Mouse (Mus musculus) thymus, postnatal 10 days (tissue): ENCODE measurements around the gene Ksr2.
A peak's percentile ranks its signal among the peaks of the same experiment; 100 is the strongest.
"Not testable (repeated sequence)": the region's sequence is repeated elsewhere in the genome, so short reads cannot be mapped to it uniquely, and the experiment has no call there.

ENCODE experiments used
- DNase-seq, 2 experiments: peaks; one replicate each; pipeline ENCODE4 v3.0.0; 2021; ENCODE audit warnings: low spot score in 2 of 2

Ksr2 gene

DNA sequence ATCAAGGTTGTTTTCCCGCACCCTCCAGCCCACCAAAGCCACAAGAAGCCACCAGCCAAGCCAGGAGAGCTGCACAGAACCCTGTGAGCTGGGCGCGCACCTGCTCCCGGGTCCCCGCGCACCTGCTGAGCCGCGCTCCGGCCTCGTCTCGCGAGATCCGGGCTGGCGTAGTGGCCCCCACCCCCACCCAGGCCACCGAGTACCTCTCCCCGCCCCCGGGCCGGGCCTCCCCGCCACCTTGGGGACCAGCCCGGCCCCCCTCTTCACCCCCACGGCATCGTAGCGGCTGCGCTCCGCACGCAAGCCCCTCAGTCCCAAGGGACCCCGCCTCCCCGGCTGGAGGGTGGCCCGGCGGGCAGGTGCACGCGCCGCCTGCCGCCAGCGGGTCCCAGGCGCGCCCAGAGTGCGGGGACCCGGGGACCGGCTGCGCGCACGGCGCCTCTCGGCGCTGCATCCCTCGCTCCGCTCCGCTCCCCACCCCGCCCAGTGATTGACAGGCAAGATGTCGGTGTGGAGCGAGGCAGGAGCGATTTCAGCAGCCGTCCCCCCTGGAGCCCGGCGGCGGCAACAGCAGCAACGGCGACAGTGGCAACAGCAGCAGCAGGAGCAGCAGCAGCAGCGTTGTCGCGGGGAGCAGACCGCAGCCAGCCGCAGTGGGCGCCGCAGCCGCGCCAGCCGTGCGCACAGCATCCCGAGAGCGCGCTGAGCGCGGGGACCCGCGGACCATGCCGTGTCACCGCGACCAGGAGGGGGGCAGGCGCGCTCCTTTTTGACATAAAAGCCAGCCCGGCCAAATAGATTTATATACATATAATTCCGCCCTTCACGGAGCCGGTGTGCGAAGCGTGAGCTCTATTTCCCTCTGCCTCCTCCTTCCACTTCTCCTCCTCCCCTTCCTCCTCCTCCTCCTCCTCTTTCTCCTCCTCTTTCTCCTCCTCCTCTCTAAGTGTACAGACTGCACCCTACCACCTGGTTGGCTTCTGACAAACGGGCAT is at the start of gene Ksr2:
Gene Ksr2 (plus strand): TSS at position 494 of the 995 bp plus-strand sequence.
- peak; percentile 54 to 63 for DNase-seq

DNA sequence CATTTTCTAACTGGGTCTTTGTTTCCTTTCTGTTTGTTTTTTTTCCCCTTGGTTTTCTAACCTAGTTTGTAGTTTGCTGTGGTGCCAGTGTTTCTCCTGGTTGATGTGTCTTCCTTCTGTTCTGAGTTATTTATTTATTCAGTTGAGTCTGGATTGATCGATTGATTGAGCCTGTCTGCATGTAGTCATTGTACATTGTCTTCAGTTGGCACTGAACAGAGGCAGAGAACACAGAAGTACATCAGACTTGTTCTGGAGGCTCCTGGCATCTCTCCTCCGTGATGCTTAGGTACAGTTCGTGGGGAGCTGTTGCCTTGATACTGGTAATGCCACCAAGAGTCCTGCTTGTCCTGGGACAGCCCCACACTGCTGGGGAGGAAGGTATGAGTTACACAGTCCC is 49.0 kb upstream of the Ksr2 start:
- no peak for DNase-seq

DNA sequence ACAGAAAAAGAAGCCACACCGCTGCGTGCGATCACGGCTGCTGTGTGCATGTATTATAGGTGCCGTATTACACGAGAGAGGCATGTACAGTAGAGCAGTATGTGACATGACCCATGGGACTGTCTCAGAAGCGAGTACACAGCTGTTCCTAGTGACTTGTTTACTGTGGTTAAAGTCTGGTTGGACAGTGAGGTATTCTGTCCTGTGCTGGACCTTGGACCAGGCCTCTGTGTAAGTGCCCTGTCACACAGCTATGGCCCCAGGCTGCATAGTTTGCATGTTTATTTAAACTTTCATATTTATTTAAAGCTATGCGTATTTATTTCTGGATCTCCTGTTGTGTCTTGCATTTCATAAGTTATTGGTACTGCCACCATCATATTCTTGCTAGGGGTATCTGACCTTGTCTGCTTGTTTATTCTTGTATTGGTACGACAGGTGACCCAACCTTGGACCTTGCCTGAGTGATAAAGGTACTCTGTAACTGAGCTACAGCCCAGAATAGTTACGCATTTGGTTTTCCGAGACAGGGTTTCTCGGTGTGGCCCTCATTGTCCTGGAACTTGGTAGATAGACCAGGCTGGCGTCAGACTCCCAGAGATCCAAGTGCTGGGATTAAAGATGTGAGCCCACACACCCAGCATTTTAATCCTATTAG is 47.8 kb upstream of the Ksr2 start:
- no peak for DNase-seq

DNA sequence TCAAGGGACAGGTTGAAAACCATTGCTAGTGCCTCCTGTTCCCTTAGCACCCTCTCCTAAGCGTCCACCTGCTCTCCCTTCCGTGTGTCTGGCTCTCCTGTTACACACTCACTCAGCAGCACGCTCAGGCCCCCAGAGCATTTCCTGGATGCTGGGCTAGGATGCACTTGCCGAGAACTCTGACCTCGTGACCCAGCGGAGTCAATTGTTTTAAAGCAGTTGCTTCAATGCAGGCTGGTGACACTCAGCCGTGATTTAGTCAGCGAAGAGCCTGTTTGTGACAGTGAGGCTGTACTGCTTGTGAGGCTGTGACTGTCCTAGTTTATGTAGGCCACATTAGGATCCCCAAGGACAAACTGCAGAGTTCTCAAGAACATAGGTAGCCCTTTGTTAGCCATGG is 46.6 kb upstream of the Ksr2 start:
- no peak for DNase-seq

DNA sequence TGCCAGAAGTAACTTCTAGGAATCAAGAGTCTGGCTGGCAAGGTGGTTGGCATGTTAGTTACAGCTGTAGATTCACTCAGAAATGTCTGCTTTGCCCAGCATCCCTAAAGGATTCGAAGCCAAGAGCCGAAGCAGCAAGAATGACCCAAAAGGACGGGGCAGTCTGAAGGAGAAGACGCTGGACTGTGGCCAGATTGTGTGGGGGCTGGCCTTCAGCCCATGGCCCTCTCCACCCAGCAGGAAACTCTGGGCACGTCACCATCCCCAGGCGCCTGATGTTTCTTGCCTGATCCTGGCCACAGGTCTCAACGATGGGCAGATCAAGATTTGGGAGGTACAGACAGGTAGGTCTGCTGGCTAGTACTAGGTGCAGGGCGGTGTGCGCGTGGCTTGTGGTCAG is 43.2 kb upstream of the Ksr2 start:
- no peak for DNase-seq

DNA sequence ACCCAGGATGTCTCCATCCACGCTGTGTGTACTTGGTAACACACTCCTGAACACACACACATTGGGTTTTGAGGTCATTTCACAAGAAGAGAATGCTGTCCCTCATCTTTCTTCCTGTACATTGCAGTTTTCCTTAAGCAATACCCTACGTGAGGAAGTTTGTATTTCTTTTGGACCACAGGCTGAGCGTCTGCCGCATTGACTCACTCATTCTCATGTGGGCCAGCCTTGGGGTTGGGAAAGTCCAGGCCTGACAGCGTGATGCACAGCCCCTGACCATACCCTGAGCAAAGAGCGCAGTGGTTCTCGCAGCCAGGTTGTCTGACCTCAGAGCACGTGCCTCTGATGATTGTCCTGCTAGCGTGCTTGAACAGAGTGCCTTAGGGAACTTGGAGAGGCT is 40.4 kb upstream of the Ksr2 start:
- no peak for DNase-seq

DNA sequence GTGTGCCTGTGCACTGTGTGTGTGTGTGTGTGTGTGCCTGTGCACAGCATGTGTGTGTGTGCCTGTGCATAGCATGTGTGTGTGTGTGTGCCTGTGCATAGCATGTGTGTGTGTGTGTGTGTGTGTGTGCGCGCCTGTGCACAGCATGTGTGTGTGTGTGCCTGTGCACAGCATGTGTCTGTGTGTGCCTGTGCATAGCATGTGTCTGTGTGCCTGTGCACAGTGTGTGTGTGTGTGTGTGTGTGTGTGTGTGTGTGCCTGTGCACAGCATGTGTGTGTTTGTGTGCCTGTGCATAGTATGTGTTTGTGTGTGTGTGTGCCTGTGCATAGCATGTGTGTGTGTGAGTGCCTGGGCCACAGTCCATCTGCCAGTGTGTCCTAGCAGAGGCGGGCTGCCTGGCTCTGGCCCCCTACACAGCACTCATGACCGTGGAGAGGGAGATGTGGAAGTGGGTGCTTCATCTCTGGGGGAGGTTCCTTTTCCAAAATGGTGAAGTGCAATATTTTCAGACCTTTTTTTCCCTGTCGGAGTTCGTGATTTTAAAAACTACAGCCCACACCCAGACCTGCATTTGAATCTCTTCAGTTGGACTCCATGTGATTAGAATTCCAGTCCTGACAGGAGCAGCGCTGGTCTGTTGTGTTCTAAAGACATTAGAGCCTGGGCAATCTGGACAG is 39.3 kb upstream of the Ksr2 start:
- DNase-seq: no peak

DNA sequence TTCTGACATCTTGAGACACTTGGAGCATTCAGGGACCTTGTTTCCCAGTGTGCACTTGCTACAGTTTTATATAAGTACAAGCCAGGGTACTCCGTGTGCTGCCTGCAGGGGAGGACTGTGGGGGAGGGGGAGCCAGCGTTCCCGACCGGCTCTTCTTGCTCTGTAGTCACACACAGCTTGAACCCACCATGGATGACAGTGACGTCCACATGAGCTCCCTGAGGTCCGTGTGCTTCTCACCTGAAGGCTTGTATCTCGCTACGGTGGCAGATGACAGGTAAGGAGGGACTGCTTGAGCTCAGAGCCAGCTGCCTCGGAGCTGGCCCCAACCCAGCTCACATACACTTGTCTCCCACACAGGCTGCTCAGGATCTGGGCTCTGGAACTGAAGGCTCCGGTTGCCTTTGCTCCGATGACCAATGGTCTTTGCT is 37.5 kb upstream of the Ksr2 start:
- DNase-seq: no peak

DNA sequence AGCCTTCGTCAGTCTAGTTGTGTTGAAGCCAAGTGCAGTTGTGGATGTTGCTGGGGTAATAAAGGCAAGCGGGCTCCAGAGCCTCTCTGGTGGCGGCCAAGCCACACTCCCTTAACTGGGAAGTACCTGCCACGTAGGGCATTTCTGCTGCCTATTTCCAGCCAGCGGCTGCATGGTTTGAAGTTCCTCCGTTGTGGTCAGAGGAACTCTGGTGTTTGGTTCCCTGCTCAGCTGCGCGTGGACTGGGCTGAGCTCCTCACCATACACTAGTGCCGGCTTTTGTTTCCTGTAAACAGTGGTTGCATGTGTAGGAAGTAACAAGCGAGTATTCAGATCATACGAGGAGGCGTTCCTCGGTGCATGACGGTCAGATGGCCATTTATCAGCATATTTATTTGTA is 36.1 kb upstream of the Ksr2 start:
- DNase-seq: not testable (repeated sequence)

DNA sequence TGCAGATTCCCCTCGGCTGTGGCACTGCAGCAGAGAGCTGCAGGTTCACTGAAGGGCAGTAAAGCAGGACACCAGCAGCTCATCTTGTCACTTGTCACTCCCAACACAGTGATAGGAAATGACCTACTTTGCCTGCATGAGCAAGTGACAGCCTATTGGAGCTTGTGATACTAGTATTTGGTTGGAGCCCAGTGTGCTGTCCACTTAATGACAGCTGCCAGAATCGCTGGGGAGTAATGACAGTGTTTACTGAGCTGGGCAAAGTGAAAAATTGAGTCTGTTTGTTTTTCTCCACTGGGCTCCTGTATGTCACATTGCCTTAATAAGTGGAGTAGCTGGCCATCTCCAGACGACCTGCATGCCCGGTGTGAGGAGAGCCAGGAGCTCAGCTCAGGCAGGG is 33.6 kb upstream of the Ksr2 start:
- DNase-seq: no peak

DNA sequence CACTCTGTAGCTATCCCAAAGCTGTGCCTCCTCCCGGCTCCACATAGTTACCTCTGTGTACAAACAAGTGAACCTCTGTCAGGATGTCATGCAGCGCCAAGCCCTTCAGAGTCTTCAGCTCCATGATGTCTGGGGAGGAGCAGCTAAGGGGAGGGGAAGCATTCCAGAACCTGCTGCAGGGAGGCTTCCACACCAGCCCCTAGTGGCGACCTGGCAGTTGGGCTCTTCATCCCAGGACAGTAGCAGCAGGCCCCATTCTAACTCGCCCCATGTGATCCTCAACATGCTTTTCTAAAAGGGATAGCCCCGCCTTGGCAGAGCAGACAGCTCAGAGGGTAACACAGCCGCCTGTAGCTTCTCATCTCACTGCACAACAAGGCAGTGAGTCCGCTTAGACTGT is 32.0 kb upstream of the Ksr2 start:
- no peak for DNase-seq

DNA sequence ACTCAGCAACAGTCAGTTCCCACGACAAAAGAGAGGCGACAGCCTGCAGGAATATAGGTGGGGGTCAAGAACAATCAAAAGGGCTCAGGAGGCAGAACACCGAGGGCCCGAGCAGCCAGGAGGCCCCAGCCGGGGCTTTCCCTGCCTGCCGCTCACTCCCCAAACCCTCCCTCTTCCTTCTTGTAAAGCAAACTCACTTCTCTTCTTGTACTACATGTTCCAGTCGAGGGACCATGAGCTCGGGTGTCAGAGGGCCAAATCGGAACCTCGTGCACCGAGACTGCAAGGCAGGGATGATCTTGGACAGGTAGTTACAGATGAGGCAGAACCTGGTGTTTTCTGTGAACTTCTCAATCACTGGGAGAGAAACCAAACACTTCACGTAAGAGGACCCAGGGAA is 30.6 kb upstream of the Ksr2 start:
- no peak for DNase-seq

DNA sequence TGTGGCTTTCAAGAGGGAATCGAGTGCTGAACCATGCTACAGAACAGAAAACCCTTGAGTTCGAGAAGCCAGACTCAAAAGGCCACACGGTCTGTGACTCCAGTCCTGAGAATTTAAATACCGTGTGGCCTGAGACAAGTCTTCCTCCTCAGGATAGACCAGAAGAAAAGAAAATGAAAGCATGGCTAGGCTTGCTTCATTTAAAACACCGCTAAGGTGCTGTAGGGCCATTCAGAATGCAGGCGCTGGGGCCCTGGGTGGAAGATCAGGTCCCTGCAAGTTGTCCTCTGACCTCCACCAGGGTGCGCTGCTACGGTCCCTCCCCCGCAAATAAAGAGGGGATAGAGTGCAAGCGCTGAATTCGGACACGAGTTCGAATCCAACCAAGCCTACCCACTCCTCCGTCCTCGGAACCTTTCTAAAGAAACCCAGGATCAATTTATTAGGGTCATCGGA is 25.5 kb upstream of the Ksr2 start:
- DNase-seq: peak; percentile 65 to 73

DNA sequence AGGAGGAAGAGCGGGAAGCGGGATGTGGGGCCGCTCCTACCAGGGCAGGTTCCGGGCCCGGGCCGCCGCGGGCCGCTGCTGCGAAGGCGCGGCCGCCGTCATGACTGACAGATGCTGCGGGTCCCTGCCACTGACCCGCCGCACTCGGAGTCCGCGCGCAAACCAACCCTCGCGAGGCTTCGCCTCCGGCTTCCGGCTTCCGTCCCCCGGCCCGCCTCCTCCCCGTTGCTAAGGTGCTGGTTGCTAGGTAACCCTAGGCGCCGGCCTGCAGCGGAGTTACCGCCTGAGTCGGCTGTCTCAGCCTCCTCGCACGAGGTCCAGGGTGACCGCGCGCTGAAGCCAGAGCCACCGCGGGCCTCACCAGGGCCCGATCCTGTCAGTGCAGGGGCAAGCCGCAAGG is 24.9 kb upstream of the Ksr2 start, which contains the start of gene Rfc5:
Gene Rfc5 (minus strand): TSS at position 171 of the 400 bp plus-strand sequence.
- peak; percentile 91 to 92 for DNase-seq

DNA sequence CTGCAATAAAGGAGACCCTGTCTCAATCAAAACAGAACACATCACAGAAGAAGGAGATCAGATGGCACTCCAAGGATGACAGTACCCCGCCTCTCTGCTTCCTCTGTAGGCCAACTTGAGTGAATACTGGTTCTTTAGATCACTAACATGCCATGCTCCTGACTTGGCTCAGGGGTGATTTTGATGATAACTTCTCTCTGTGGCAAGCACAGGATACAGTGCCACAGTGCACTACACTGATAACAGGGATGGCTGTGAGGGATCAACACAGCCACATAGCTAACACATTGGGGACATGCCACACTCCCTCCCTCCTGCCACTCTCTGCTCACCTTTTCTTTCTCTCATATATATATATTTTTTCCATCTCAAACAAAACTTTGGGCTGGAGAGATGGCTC is 22.9 kb upstream of the Ksr2 start:
- no peak for DNase-seq

DNA sequence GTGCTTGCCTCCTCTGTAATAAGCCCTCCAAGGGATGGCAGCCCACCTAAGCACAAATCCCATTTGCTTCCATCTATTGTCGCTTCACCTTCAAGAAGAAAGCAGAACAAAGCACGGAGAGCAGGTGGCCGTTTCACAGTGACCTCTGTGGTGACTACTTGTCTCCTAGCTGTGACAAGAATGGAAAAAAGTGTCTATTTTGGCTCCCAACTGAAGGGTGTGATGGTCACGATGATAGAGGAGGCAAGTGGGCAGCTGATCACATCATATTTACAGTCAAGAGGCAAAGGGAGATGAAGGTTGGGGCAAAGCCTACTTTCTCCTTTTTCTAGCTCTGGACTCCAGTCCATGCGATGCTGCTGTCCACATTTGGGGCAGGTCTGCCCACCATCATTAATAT is 18.0 kb upstream of the Ksr2 start:
- no peak for DNase-seq

DNA sequence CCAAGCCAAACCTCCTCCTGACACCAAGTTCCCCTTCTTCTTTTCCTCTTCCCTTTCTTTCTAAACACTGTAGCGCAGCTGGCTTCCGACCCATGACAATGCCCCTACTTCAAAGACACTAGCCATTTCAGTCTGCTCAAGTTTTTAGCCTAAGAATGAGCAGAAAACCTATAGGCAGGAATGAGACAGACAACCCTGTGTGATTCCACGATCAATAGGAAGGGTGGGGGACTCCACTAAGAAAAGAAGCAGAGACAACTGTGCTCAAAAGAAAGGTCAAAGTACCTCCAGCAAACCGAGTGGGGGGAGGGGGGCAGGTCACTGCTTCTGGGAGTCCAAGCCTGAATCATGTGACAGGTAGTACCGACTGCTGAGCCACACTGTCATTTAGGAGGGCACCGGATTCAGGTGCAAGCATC is 17.2 kb upstream of the Ksr2 start:
- no peak for DNase-seq

DNA sequence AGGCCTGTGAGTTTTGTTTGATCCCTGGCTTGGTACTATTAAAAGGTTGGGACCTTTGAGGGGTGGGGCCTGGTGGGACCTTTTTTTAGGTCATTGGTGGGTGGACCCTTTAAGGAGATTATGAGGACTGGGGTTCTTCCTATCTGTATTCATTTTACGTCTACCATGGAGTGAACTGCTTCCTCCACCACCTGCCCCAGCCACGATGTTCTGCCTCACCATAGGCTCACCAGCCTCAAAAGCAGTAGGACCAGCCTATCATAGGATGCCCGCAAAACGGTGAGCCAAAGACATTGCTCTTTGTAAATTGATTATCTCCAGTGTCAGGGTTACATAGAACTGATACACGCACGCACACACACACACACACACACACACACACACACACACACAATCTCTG is 16.4 kb upstream of the Ksr2 start:
- DNase-seq: no peak

DNA sequence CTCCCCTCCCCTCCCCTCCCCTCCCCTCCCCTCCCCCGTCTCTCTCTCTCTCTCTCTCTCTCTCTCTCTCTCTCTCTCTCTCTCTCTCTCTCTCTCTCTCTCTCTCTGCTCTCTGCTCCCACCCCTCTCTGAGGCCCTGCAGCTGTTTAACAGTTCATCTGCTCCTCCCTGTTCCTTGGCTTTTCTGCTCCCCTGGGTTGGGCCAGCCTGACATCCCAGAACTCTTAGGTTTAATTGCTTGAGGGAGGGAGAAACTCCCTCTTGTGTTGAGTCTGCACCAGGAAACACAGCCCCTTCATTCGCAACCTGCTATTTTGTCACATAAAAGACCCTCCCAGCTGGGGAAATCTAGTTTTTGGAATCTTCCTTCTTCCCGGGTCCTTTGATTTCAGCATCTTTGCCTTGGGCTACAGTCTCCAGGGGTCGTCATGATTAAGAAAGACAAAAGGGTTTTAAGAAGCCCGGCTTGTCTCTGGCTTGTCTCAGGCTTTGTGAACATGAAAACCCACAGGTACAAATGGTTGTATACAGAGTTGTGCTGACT is 15.7 kb upstream of the Ksr2 start:
- no peak for DNase-seq

DNA sequence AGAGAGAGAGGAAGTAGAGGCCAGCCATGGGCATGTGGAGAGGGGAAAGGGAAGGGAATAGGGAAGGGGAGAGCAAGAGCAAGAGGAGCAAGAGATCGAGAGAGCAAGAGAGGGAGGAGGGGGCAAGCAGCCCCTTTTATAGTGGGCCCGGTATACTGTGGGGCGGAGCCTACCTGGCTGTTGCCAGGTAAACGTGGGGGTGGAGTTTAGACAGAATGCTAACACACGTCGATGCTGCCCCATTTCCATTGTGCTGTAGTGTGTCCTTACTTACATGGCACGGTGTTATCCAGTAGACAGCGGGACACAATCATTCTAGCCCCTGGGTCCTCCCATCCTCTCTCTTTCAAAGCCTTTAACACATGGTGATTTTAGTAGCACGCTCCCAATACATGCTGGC is 14.5 kb upstream of the Ksr2 start:
- no peak for DNase-seq

DNA sequence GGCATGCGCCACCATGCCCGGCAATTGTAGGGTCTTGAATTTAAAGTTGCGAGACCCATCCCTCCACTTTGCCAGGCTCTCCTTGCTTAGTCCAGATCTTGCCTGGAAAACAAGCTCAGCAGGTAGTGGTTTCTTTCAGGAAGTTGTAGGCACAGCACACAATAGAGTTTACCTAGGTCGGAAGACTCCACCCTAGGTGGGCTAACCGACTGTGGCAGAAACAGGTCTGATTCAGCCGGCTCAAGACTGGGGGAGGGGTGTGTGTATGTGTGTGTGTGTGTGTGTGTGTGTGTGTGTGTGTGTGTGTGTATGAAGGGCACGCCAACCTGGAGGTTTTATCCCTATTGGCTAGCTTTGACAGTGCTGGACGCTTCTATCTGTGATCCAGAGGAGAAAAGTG is 10.2 kb upstream of the Ksr2 start:
- DNase-seq: no peak

DNA sequence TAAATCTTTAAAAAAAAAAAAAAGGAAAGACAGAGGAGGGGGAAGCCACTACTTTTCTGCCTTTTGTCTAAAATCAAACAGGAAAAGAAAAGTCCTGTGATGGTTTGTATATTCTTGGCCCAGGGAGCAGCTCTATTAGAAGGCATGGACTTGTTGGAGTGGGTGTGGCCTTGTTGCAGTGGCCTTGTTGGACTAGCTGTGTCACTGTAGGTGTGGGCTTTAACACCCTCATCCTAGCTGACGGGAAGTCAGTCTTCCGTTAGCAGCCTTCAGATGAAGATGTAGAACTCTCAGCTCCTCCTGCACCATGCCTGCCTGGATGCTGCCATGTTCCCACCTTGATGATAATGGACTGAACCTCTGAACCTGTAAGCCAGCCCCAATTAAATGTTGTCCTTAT is 9.1 kb upstream of the Ksr2 start:
- not testable (repeated sequence) for DNase-seq
